Mouse (Mus musculus): Measurements from ENCODE around the gene Spatc1l.

Gene Spatc1l

GRCm38 (mm10) chr10:76569996-76570685 lies 8.1 kb downstream of the Spatc1l start:
- Histone ChIP-seq H3K36me3 (ENCODE audit: control insufficient read depth, insufficient read depth, low read length, poor library complexity, severe bottlenecking) (no peaks in the 10 kb centered on the region), H3K27me3 (ENCODE audit: control insufficient read depth, insufficient read depth, low read length, poor library complexity, severe bottlenecking) (no peaks in the 10 kb centered on the region)
- no peak for DNase-seq (ENCODE audit: low read depth, low spot score)

- DNase-seq (ENCODE audit: low read depth, low spot score), result no peak
- Histone ChIP-seq H3K36me3 (ENCODE audit: control insufficient read depth, insufficient read depth, low read length, poor library complexity, severe bottlenecking) (no peaks in the 10 kb centered on the region), H3K27me3 (ENCODE audit: control insufficient read depth, insufficient read depth, low read length, poor library complexity, severe bottlenecking) (no peaks in the 10 kb centered on the region)
These were observed 9.0 kb downstream of the Spatc1l start for GRCm38 (mm10) chr10:76571070-76571469.

- Histone ChIP-seq H3K36me3 (ENCODE audit: control insufficient read depth, insufficient read depth, low read length, poor library complexity, severe bottlenecking) (no peaks in the 10 kb centered on the region), H3K27me3 (ENCODE audit: control insufficient read depth, insufficient read depth, low read length, poor library complexity, severe bottlenecking) (no peaks in the 10 kb centered on the region)
- DNase-seq (ENCODE audit: low read depth, low spot score), result no peak
These were observed 10.1 kb downstream of the Spatc1l start for GRCm38 (mm10) chr10:76572151-76572550.

- Histone ChIP-seq H3K36me3 (ENCODE audit: control insufficient read depth, insufficient read depth, low read length, poor library complexity, severe bottlenecking) (no peaks in the 10 kb centered on the region), H3K27me3 (ENCODE audit: control insufficient read depth, insufficient read depth, low read length, poor library complexity, severe bottlenecking) (no peaks in the 10 kb centered on the region)
- DNase-seq (ENCODE audit: low read depth, low spot score), result no peak
These were observed 13.3 kb downstream of the Spatc1l start, which contains the start of gene Ftcd for GRCm38 (mm10) chr10:76575374-76575773. Gene Ftcd, plus strand, starts transcription at chr10:76575648.

GRCm38 (mm10) chr10:76576920-76577319 lies 14.8 kb downstream of the Spatc1l start:
- no peak for DNase-seq (ENCODE audit: low read depth, low spot score)
- H3K36me3 ChIP-seq (ENCODE audit: control insufficient read depth, insufficient read depth, low read length, poor library complexity, severe bottlenecking), result no peaks in the 10 kb centered on the region
- no peaks in the 10 kb centered on the region for H3K27me3 ChIP-seq (ENCODE audit: control insufficient read depth, insufficient read depth, low read length, poor library complexity, severe bottlenecking)

- Histone ChIP-seq H3K36me3 (ENCODE audit: control insufficient read depth, insufficient read depth, low read length, poor library complexity, severe bottlenecking) (no peaks in the 10 kb centered on the region), H3K27me3 (ENCODE audit: control insufficient read depth, insufficient read depth, low read length, poor library complexity, severe bottlenecking) (no peaks in the 10 kb centered on the region)
- DNase-seq (ENCODE audit: low read depth, low spot score), result no peak
These were observed 22.1 kb downstream of the Spatc1l start for GRCm38 (mm10) chr10:76584138-76584537.

- H3K36me3 ChIP-seq (ENCODE audit: control insufficient read depth, insufficient read depth, low read length, poor library complexity, severe bottlenecking), result no peaks in the 10 kb centered on the region
- no peak for DNase-seq (ENCODE audit: low read depth, low spot score)
- H3K27me3 ChIP-seq (ENCODE audit: control insufficient read depth, insufficient read depth, low read length, poor library complexity, severe bottlenecking), result no peaks in the 10 kb centered on the region
These were observed 24.1 kb downstream of the Spatc1l start for GRCm38 (mm10) chr10:76586190-76586589.

GRCm38 (mm10) chr10:76590197-76590596 lies 28.1 kb downstream of the Spatc1l start:
- no peaks in the 10 kb centered on the region for H3K36me3 ChIP-seq (ENCODE audit: control insufficient read depth, insufficient read depth, low read length, poor library complexity, severe bottlenecking)
- H3K27me3 ChIP-seq (ENCODE audit: control insufficient read depth, insufficient read depth, low read length, poor library complexity, severe bottlenecking), result no peaks in the 10 kb centered on the region
- no peak for DNase-seq (ENCODE audit: low read depth, low spot score)

- Histone ChIP-seq H3K36me3 (ENCODE audit: control insufficient read depth, insufficient read depth, low read length, poor library complexity, severe bottlenecking) (no peaks in the 10 kb centered on the region), H3K27me3 (ENCODE audit: control insufficient read depth, insufficient read depth, low read length, poor library complexity, severe bottlenecking) (no peaks in the 10 kb centered on the region)
- no peak for DNase-seq (ENCODE audit: low read depth, low spot score)
These were observed 34.3 kb downstream of the Spatc1l start for GRCm38 (mm10) chr10:76596338-76596737.

GRCm38 (mm10) chr10:76602690-76603089 lies 40.6 kb downstream of the Spatc1l start:
- no peaks in the 10 kb centered on the region for H3K36me3 ChIP-seq (ENCODE audit: control insufficient read depth, insufficient read depth, low read length, poor library complexity, severe bottlenecking)
- no peaks in the 10 kb centered on the region for H3K27me3 ChIP-seq (ENCODE audit: control insufficient read depth, insufficient read depth, low read length, poor library complexity, severe bottlenecking)
- DNase-seq (ENCODE audit: low read depth, low spot score), result no peak

- Histone ChIP-seq H3K27me3 (ENCODE audit: control insufficient read depth, insufficient read depth, low read length, poor library complexity, severe bottlenecking) (no peaks in the 10 kb centered on the region), H3K36me3 (ENCODE audit: control insufficient read depth, insufficient read depth, low read length, poor library complexity, severe bottlenecking) (no peaks in the 10 kb centered on the region)
- no peak for DNase-seq (ENCODE audit: low read depth, low spot score)
These were observed 50.4 kb downstream of the Spatc1l start for GRCm38 (mm10) chr10:76612473-76612872.

Data from splenic B cell, adult 2 months (primary cell).